Mouse (Mus musculus): ENCODE measurements around the gene Irgm1.
A peak's percentile ranks its signal among the peaks of the same experiment; 100 is the strongest.

- TF ChIP-seq CTCF (conservative IDR thresholded peaks at IDR 0.05 in 1 of 2, IDR thresholded peaks at IDR 0.05 in 1 of 2; ENCODE audit: low read depth in 2 of 2, low read length in 2 of 2) = no peak
- TF ChIP-seq TCF12 (IDR thresholded peaks at IDR 0.05; ENCODE audit: low read depth, low read length) = 0 out of 2 replicates have a peak, but pooled peaks have one; percentile 20
- TF ChIP-seq POLR2A (IDR thresholded peaks at IDR 0.05; ENCODE audit: low read depth, low read length) = no peak
- TF ChIP-seq BHLHE40 (IDR thresholded peaks at IDR 0.05; ENCODE audit: low read depth, low read length) = no peak
- no peak for TF ChIP-seq HCFC1 (IDR thresholded peaks at IDR 0.05; ENCODE audit: low read depth, low read length)
- no peak for TF ChIP-seq CHD1 (IDR thresholded peaks at IDR 0.05; ENCODE audit: low read depth, low read length)
- TF ChIP-seq EP300 (IDR thresholded peaks at IDR 0.05; ENCODE audit: low read length) = no peak
- TF ChIP-seq KAT2A (IDR thresholded peaks at IDR 0.05; ENCODE audit: insufficient replicate concordance, low read length) = no peak
- 0 out of 2 replicates have a peak, but pooled peaks have one; percentile 24 for TF ChIP-seq MXI1 (IDR thresholded peaks at IDR 0.05; ENCODE audit: low read depth, low read length)
- TF ChIP-seq JUN (IDR thresholded peaks at IDR 0.05; ENCODE audit: insufficient read depth, low read depth, low read length) = no peak
- no peak for TF ChIP-seq NRF1 (IDR thresholded peaks at IDR 0.05; ENCODE audit: low read depth, low read length)
Measured at GRCm38 (mm10) chr11:48845244-48845815, 26.2 kb downstream of the Irgm1 start.

All from CH12.LX (cell line).